Mouse (Mus musculus): Measurements from ENCODE around the gene Baiap2l2.
A peak's percentile ranks its signal among the peaks of the same experiment; 100 is the strongest.

Gene Baiap2l2

GRCm38 (mm10) chr15:79285399-79285798 lies at the start of gene Baiap2l2:
Gene Baiap2l2 (minus strand): TSS chr15:79285537.
- no peak for DNase-seq (ENCODE audit: low spot score)

DNA sequence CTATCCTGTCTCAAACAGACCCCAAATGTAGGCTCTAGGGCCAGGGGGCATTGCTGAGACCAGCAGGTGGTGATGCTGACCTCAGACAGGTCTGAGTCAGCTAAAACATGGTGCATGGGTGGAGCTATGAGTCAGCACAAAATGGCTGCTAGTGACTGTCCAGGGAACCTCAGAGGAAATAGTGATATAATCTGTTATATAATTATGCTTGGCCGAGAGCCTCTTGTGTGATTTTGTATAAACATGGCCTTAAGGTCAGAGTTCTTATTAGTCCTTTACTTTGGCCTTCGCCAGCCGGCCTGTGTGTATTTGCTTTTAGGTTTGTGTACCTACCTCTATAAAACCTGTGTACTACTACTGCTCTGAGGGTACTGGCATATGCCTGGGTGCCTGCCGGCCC lies 48.1 kb upstream of the Baiap2l2 start:
- DNase-seq (ENCODE audit: low spot score), result no peak

DNA sequence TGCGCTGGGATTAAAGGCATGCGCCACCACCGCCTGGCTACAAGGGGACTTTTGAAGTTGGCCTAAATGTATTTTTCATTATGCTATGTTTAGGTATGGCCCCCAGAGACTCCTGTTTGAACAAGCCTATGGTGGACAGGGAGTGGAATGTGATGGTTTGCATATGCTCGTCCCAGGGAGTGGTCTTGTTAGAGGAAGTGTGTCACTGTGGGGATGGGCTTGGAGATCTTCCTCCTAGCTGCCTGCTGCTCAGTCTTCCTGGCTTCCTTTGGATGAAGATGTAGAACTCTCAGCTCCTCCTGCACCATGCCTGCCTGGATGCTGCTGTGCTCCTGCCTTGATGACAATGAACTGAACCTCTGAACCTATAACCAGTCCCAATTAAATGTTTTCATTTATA lies 45.2 kb upstream of the Baiap2l2 start:
- DNase-seq (ENCODE audit: low spot score), result no peak

GRCm38 (mm10) chr15:79329979-79330363 lies 44.6 kb upstream of the Baiap2l2 start:
- DNase-seq (ENCODE audit: low spot score), result no peak

- DNase-seq (ENCODE audit: low spot score), result no peak
Observed at GRCm38 (mm10) chr15:79329346-79329978, 44.1 kb upstream of the Baiap2l2 start.

DNA sequence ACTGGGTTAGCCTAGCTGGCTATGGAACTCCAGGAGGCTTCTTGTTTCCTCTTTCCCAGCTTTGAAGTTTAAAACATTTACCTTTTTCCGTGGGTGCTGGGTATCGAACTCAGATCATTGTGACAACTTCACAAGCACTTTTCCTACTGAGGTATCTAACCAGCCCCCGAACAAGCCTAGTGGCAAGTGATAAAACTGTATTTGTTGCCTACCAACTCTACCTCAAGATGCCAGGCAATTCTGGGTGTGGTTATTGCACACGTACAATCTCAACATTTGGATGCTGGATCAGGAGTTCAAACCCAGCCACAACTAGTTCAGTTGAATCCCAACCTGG lies 43.6 kb upstream of the Baiap2l2 start:
- no peak for DNase-seq (ENCODE audit: low spot score)

DNA sequence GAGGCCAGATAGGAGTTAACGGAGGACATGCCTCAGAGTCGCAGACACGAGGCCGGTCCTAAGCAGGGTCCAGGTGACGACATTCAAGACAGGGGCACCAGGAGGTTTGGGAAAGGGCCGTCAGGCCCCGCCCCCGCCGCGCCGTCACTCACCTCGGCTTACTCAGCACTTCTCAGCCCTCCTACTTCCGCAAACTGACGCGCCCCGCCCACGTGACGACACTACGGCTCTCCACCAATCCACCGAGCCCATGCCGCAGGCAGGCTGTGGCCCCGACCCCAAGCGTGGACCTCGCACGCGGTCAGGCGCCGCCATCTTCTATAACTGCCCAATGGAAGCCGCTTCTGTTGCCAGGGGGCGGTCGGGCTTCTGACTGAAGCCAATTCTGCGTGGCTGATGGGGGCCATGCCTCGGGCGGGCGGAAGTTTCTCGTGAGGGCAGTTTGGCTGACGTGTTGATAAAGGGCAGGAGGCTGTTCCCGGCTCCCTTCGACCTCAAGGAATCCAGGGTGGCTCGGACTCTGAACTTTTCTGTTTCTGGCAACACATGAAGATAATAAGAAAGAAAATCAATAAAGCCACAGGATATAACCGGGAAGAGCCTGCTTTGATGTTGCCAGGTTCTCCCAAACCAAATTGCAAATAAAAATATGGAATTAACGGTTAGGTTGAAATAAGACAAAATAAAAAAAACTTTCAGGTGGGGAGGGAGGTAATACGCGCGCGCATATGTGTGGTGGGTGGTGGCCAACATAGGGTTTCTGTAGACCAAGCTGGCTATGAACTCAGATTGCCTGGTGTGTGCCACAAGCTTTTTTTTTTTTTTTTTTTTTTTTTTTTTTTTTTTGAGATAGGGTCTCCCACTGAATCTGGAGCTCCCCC lies 43.0 kb upstream of the Baiap2l2 start, which contains the start of gene Pla2g6:
Gene Pla2g6 (minus strand): TSS at position 333 of the 881 bp plus-strand sequence.
- DNase-seq (ENCODE audit: low spot score), result peak; percentile 100

GRCm38 (mm10) chr15:79326971-79327961 lies 41.9 kb upstream of the Baiap2l2 start:
- DNase-seq (ENCODE audit: low spot score), result peak; percentile 36

- DNase-seq (ENCODE audit: low spot score), result no peak
Observed at GRCm38 (mm10) chr15:79326264-79326663, 40.9 kb upstream of the Baiap2l2 start.

- DNase-seq (ENCODE audit: low spot score), result no peak
Observed at GRCm38 (mm10) chr15:79325742-79326141, 40.4 kb upstream of the Baiap2l2 start.

- DNase-seq (ENCODE audit: low spot score), result no peak
Observed at GRCm38 (mm10) chr15:79324373-79324772, 39.0 kb upstream of the Baiap2l2 start.

GRCm38 (mm10) chr15:79323791-79324155 lies 38.4 kb upstream of the Baiap2l2 start:
- DNase-seq (ENCODE audit: low spot score), result no peak

DNA sequence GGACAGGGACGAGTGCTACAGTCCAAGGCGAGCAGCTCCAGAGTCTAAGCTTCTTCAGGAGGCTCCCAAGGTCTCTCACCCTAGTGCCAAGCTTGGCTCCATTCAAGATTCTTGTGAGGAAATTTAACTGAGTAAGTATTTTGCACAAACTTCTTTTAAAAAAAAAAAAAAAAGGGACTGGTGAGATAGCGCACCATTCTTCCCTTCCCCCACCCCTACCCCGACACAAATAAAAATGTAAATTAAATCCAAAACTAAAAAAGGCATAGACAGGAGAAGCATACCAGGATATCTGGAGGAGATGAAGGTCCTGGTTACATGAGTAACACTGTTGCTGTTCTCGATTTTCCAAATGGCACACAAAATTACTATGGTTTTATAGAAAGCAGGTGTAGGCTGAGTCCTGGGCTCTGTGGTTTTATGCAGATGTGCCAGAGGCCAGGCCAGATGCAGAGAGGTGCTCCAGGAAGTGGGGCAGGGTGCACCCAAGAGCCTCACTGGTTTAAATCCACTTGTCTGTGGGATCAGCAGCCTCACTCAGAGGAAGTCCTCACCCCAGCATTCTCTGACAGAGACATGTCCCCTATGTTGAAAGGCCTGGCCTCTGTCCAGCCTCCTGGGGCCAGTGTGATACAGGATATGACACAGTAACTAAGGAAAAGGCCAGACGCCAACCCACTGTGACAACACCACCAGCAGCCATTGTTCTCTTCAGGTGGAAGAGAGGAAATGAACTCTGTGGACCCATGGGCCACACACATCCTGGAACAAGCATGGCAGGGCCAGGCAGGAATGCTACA lies 37.9 kb upstream of the Baiap2l2 start:
- DNase-seq (ENCODE audit: low spot score), result peak; percentile 41

DNA sequence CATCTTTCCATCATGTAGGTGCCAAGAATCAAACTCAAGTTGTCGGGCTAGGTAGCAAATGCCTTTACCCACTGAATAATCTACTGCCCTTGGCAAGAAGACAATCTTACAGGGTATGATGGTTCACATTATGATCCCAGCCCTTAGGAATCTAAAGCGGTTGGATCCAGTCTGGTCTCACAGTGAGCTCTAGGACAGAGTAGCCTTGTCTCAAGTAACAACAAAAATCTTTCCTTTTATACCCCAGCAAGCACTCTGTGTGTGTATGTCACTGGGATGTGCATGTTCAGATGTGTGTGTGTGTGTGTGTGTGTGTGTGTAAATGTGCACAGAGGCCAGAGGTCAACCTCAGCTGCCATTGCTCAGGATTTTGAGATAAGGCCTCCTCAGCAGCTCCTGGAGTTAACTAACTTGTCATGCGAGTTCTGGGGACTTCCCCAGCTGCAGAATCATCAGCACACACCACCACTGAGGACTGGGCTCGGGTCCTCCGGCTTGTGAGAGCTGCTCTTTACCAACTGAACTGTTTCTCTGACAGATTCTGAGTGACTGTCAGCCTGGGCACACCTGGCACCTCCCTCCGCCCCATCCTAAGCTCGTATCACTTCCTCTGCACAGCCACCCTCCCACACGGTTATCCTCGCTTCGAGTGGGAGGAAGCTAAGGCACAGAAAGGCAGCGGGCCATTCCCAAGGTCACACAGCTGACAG lies 37.1 kb upstream of the Baiap2l2 start:
- peak; percentile 73 for DNase-seq (ENCODE audit: low spot score)

GRCm38 (mm10) chr15:79321733-79322190 lies 36.4 kb upstream of the Baiap2l2 start:
- no peak for DNase-seq (ENCODE audit: low spot score)

DNA sequence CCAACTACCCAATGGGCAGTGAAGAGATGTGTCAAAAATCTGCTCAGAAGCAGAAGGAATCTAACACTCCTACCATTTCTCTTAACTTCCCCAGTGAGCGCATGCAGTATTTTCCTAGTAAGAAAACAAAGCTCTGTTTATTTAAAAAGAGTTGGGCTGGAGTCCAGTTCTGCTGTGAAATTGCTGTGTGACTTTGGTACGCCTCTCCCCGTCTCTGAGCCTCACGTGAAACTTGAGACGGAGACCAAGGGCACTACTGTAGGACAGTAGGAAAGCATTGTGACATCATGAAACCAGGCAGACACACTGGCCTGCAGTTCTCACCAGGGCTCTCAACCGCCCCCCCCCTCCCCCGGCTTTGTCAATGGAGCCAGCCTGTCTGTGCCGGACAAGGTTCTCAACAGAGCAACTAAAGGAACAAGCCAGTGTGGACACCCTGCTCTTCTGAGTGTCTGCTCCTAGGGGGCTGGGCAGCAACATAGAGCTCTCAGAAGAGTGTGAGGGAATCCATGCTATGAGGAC lies 28.6 kb upstream of the Baiap2l2 start:
- DNase-seq (ENCODE audit: low spot score), result no peak

- DNase-seq (ENCODE audit: low spot score), result peak; percentile 55
Observed at GRCm38 (mm10) chr15:79307861-79308260, 22.5 kb upstream of the Baiap2l2 start.

- no peak for DNase-seq (ENCODE audit: low spot score)
Observed at GRCm38 (mm10) chr15:79306043-79306637, 20.8 kb upstream of the Baiap2l2 start.

- DNase-seq (ENCODE audit: low spot score), result no peak
Observed at GRCm38 (mm10) chr15:79304832-79305231, 19.5 kb upstream of the Baiap2l2 start.

GRCm38 (mm10) chr15:79303725-79304124 lies 18.4 kb upstream of the Baiap2l2 start:
- DNase-seq (ENCODE audit: low spot score), result no peak

All from ovary, adult 18-20 months (tissue).